Mouse (Mus musculus) midbrain, embryonic 15.5 days (tissue): ENCODE measurements around the gene Gnl2. TPM values are rescaled to one million over a fixed set of nuclear protein-coding genes. Genes with fewer than 3 reads are reported as not detected.
A peak's percentile ranks its signal among the peaks of the same experiment; 100 is the strongest.

Experiments
- ATAC-seq: fragments of 200-750 bp; cut with Nextera tagmentation; replicated peaks from 2 replicates; pipeline ENCODE4 v1.8.0; 2017; ENCODE audit warnings: moderate TSS enrichment
- H3K27ac ChIP-seq: fragments of 300-500 bp; sonication (generic); 2 replicates; pipeline ENCODE4 v1.5.1; 2015; ENCODE audit warnings: mild to moderate bottlenecking, inconsistent platforms
- H3K27me3 ChIP-seq: fragments of 300-500 bp; sonication (generic); replicated peaks from 2 replicates; pipeline ENCODE4 v1.6.1; 2015; ENCODE audit warnings: inconsistent platforms
- H3K36me3 ChIP-seq: fragments of 300-500 bp; sonication (generic); replicated peaks from 2 replicates; pipeline ENCODE4 v1.6.1; 2015; ENCODE audit warnings: inconsistent platforms
- H3K4me1 ChIP-seq: fragments of 300-500 bp; sonication (generic); 2 replicates; pipeline ENCODE4 v1.6.1; 2015; ENCODE audit warnings: inconsistent platforms
- H3K4me2 ChIP-seq: fragments of 300-500 bp; sonication (generic); 2 replicates; pipeline ENCODE4 v1.6.1; 2015; ENCODE audit warnings: inconsistent platforms, mild to moderate bottlenecking, moderate library complexity
- H3K4me3 ChIP-seq: fragments of 300-500 bp; sonication (generic); 2 replicates; pipeline ENCODE4 v1.5.1; 2015; ENCODE audit warnings: mild to moderate bottlenecking, inconsistent platforms
- H3K9ac ChIP-seq: fragments of 300-500 bp; sonication (generic); 2 replicates; pipeline ENCODE4 v1.6.1; 2015; ENCODE audit warnings: mild to moderate bottlenecking, inconsistent platforms
- H3K9me3 ChIP-seq: fragments of 300-500 bp; sonication (generic); 2 replicates; pipeline ENCODE4 v1.6.1; 2016; ENCODE audit warnings: inconsistent platforms
- WGBS: fragments of 180-500 bp; shearing (Covaris S2); methylation state at CpG from one replicate; pipeline ENCODE4 v1.1.7; 2015; ENCODE audit warnings: mixed read lengths; 5-methylcytosine and 5-hydroxymethylcytosine counted together
- polyA plus RNA-seq: library from polyadenylated mRNA; unstranded; fragments of >200 nt; fragmentation: Nextera tagmentation; extraction: Ambion mirVana; gene quantifications from 2 replicates; pipeline ENCODE4 v1.2.1, GENCODE M21; 2015

Gene Gnl2
- polyA plus RNA-seq, 1 experiment from 2014 or later, result 104 TPM

GRCm38 (mm10) chr4:124985671-124986602 is 30.4 kb upstream of the Gnl2 start, which contains the start of gene Rspo1:
Rspo1 (plus strand) TSS chr4:124986430.
- Histone ChIP-seq H3K4me1 (peaks cover 36% of the 10 kb centered on the region), H3K4me2 (peak within 1 kb of the TSS; percentile 46), H3K27ac (no peak within 1 kb of the TSS), H3K27me3 (peaks cover 72% of the 10 kb centered on the region), H3K4me3 (peak within 1 kb of the TSS; percentile 36), H3K9me3 (no peaks in the 10 kb centered on the region), H3K36me3 (no peaks in the 10 kb centered on the region), H3K9ac (no peak within 1 kb of the TSS)
- WGBS, result 1% methylated on average over 54 of the region's 62 CpGs
- no peak for ATAC-seq

GRCm38 (mm10) chr4:124986739-124987710 is 29.4 kb upstream of the Gnl2 start:
- no peak overlapping the region for H3K9ac ChIP-seq
- H3K4me3 ChIP-seq, result peak overlapping the region; percentile 36
- H3K27me3 ChIP-seq, result peaks cover 73% of the 10 kb centered on the region
- peaks cover 36% of the 10 kb centered on the region for H3K4me1 ChIP-seq
- no peaks in the 10 kb centered on the region for H3K36me3 ChIP-seq
- no peaks in the 10 kb centered on the region for H3K9me3 ChIP-seq
- ATAC-seq, result peak; percentile 34
- H3K4me2 ChIP-seq, result peak overlapping the region; percentile 46
- WGBS, result 3% methylated on average over 39 of the region's 51 CpGs
- H3K27ac ChIP-seq, result no peak overlapping the region

- 12% methylated on average over 10 of the region's 10 CpGs for WGBS
- Histone ChIP-seq H3K4me1 (peaks cover 36% of the 10 kb centered on the region), H3K4me2 (no peak overlapping the region), H3K27me3 (peaks cover 71% of the 10 kb centered on the region), H3K9me3 (no peaks in the 10 kb centered on the region), H3K9ac (no peak overlapping the region), H3K27ac (no peak overlapping the region), H3K4me3 (no peak overlapping the region), H3K36me3 (no peaks in the 10 kb centered on the region)
- ATAC-seq, result no peak
These were observed 28.7 kb upstream of the Gnl2 start for GRCm38 (mm10) chr4:124987711-124988097.

- no peak for ATAC-seq
- peak overlapping the region; percentile 16 for H3K4me2 ChIP-seq
These were observed 28.0 kb upstream of the Gnl2 start for GRCm38 (mm10) chr4:124988382-124988781.

GRCm38 (mm10) chr4:124989787-124990253 is 26.6 kb upstream of the Gnl2 start:
- H3K9ac ChIP-seq, result no peak overlapping the region
- H3K27me3 ChIP-seq, result peaks cover 51% of the 10 kb centered on the region
- H3K4me3 ChIP-seq, result no peak overlapping the region
- no peaks in the 10 kb centered on the region for H3K36me3 ChIP-seq
- no peak overlapping the region for H3K27ac ChIP-seq
- WGBS, result 1% methylated on average over 20 of the region's 20 CpGs
- ATAC-seq, result no peak
- H3K9me3 ChIP-seq, result no peaks in the 10 kb centered on the region
- H3K4me1 ChIP-seq, result peaks cover 36% of the 10 kb centered on the region
- H3K4me2 ChIP-seq, result peak overlapping the region; percentile 14; the same call in 1 of the 2 replicates

More at GRCm38 (mm10) chr4:124988382-124988781, 28.0 kb upstream of the Gnl2 start:
- H3K27me3 ChIP-seq, result peaks cover 66% of the 10 kb centered on the region
- 27% methylated on average over 9 of the region's 9 CpGs for WGBS
- H3K4me3 ChIP-seq, result no peak overlapping the region
- no peak overlapping the region for H3K27ac ChIP-seq
- peaks cover 36% of the 10 kb centered on the region for H3K4me1 ChIP-seq
- H3K9me3 ChIP-seq, result no peaks in the 10 kb centered on the region
- no peak overlapping the region for H3K9ac ChIP-seq
- H3K36me3 ChIP-seq, result no peaks in the 10 kb centered on the region

GRCm38 (mm10) chr4:124990325-124990724 is 26.1 kb upstream of the Gnl2 start:
- Histone ChIP-seq H3K9me3 (no peaks in the 10 kb centered on the region), H3K27me3 (peaks cover 47% of the 10 kb centered on the region), H3K4me1 (peaks cover 34% of the 10 kb centered on the region), H3K9ac (no peak overlapping the region), H3K27ac (no peak overlapping the region), H3K4me3 (no peak overlapping the region), H3K36me3 (no peaks in the 10 kb centered on the region), H3K4me2 (peak overlapping the region; percentile 14; the same call in 1 of the 2 replicates)
- no peak for ATAC-seq
- 2% methylated on average over 7 of the region's 7 CpGs for whole genome bisulfite sequencing

GRCm38 (mm10) chr4:124997479-124998147 is 18.8 kb upstream of the Gnl2 start:
- no peak overlapping the region for H3K4me2 ChIP-seq
- no peak overlapping the region for H3K27ac ChIP-seq
- no peaks in the 10 kb centered on the region for H3K9me3 ChIP-seq
- H3K27me3 ChIP-seq, result no peaks in the 10 kb centered on the region
- no peak for ATAC-seq
- 81% methylated on average over 10 of the region's 10 CpGs for WGBS
- no peak overlapping the region for H3K9ac ChIP-seq
- no peaks in the 10 kb centered on the region for H3K36me3 ChIP-seq
- H3K4me3 ChIP-seq, result no peak overlapping the region
- H3K4me1 ChIP-seq, result no peaks in the 10 kb centered on the region

- H3K27ac ChIP-seq, result no peak overlapping the region
- H3K9me3 ChIP-seq, result no peaks in the 10 kb centered on the region
- no peaks in the 10 kb centered on the region for H3K4me1 ChIP-seq
- H3K27me3 ChIP-seq, result no peaks in the 10 kb centered on the region
- 94% methylated on average over 3 of the region's 3 CpGs for whole genome bisulfite sequencing
- no peak overlapping the region for H3K9ac ChIP-seq
- H3K36me3 ChIP-seq, result no peaks in the 10 kb centered on the region
- no peak overlapping the region for H3K4me3 ChIP-seq
- no peak for ATAC-seq
- no peak overlapping the region for H3K4me2 ChIP-seq
These were observed 16.8 kb upstream of the Gnl2 start for GRCm38 (mm10) chr4:124999548-124999947.

GRCm38 (mm10) chr4:125002978-125003377 is 13.4 kb upstream of the Gnl2 start:
- no peaks in the 10 kb centered on the region for H3K4me1 ChIP-seq
- WGBS, result 86% methylated on average over 8 of the region's 8 CpGs
- H3K27me3 ChIP-seq, result no peaks in the 10 kb centered on the region
- no peaks in the 10 kb centered on the region for H3K36me3 ChIP-seq
- ATAC-seq, result no peak
- no peak overlapping the region for H3K4me3 ChIP-seq
- no peaks in the 10 kb centered on the region for H3K9me3 ChIP-seq
- H3K27ac ChIP-seq, result no peak overlapping the region
- no peak overlapping the region for H3K4me2 ChIP-seq
- H3K9ac ChIP-seq, result no peak overlapping the region

GRCm38 (mm10) chr4:125004886-125005285 is 11.5 kb upstream of the Gnl2 start:
- 55% methylated on average over 12 of the region's 12 CpGs for WGBS
- no peaks in the 10 kb centered on the region for H3K36me3 ChIP-seq
- no peaks in the 10 kb centered on the region for H3K9me3 ChIP-seq
- no peak overlapping the region for H3K4me2 ChIP-seq
- no peak overlapping the region for H3K9ac ChIP-seq
- no peak for ATAC-seq
- no peak overlapping the region for H3K4me3 ChIP-seq
- no peak overlapping the region for H3K27ac ChIP-seq
- H3K4me1 ChIP-seq, result no peaks in the 10 kb centered on the region
- H3K27me3 ChIP-seq, result no peaks in the 10 kb centered on the region

GRCm38 (mm10) chr4:125007460-125007859 is 8.9 kb upstream of the Gnl2 start:
- ATAC-seq, result no peak
- Histone ChIP-seq H3K4me2 (no peak overlapping the region), H3K36me3 (no peaks in the 10 kb centered on the region), H3K4me3 (no peak overlapping the region), H3K27ac (no peak overlapping the region), H3K9me3 (no peaks in the 10 kb centered on the region), H3K27me3 (no peaks in the 10 kb centered on the region), H3K4me1 (no peaks in the 10 kb centered on the region), H3K9ac (no peak overlapping the region)
- 56% methylated on average over 15 of the region's 15 CpGs for WGBS
